Mouse (Mus musculus): ENCODE measurements around the gene Hook2.

Hook2 gene

DNA sequence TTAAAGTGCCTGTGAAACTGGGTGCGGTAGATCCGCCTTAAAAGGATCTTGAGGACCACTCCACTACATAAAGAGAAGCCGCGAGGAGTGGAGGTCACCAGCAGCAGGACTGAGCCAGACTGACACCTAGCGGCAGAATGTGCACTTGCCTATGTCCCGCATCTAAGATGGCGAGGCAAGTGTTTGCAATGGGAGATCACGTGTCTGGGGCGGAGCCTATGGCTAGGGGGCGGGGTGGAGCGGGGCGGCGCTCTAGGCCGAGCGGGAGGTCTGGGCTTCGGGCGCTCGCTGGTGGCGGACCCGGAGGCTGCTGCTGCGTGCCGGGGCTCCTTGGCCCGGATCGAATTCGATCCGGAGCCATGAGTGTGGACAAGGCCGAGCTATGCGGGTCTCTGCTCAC is at the start of gene Hook2:
TSS of gene Hook2 (plus strand) at position 255 of the 400 bp plus-strand sequence.
- peak; percentile 99 for DNase-seq (ENCODE audit: low spot score)

DNA sequence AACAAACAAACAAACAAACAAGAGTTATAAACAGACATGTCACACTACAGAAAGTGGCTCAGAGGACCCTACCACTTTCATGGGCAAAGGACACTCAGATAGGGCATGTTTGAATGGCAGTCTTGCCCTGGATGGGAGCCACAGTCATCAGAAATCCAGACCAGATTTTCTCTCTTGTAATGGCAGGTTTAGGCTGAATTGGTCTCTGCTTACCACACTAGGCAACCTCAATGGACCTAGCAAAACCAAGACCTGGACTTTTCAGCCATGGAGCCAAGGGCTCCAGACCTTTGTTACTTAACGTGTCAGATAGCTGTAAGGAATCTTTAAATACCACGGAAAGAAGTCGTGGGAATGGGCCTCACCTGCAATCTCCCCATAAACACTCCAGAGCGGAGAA is 46.7 kb upstream of the Hook2 start:
- DNase-seq (ENCODE audit: low spot score) = no peak

DNA sequence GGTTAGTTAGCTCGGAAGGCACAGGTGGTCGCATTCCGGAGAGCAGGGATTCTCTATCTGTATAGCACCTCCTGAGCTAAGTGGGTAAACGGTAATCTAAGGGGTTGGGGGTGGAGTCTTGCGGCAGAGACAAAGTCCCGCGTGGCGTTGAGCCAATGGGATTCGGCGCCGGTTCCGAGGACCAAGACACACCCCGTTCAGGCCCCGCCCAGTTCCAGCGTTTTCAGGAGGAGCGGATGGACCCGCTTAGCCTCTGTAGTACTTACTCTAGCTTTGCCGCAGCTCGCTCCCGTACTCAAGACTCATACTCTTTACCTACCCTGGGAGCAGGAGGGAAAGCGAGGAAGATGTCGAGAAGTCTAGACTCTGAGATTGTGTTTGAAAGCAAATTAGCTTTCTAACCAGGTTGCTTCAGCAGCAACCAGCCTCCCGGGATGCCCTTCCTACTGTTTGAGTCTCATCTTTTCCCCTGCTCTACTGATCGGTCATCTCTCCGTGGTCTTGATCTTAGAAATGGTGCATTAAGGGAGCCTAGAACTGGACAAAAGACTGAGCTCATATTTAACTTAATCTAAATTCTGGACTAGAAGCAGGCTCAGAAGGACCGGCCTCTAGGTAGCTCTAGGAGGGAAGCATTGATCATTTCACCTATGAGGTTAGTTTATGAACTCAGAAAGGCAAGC is 45.8 kb upstream of the Hook2 start:
- no peak for DNase-seq (ENCODE audit: low spot score)

GRCm38 (mm10) chr8:84945235-84945632 is 45.2 kb upstream of the Hook2 start:
- DNase-seq (ENCODE audit: low spot score) = no peak

GRCm38 (mm10) chr8:84945633-84946527 is 44.5 kb upstream of the Hook2 start:
- no peak for DNase-seq (ENCODE audit: low spot score)

- no peak for DNase-seq (ENCODE audit: low spot score)
Observed at GRCm38 (mm10) chr8:84946528-84947240, 43.7 kb upstream of the Hook2 start, which contains the start of gene Rtbdn. Rtbdn (plus strand) TSS chr8:84946991.

GRCm38 (mm10) chr8:84947241-84947545 is 43.2 kb upstream of the Hook2 start:
- no peak for DNase-seq (ENCODE audit: low spot score)

- no peak for DNase-seq (ENCODE audit: low spot score)
Observed at GRCm38 (mm10) chr8:84949753-84950152, 40.6 kb upstream of the Hook2 start.

DNA sequence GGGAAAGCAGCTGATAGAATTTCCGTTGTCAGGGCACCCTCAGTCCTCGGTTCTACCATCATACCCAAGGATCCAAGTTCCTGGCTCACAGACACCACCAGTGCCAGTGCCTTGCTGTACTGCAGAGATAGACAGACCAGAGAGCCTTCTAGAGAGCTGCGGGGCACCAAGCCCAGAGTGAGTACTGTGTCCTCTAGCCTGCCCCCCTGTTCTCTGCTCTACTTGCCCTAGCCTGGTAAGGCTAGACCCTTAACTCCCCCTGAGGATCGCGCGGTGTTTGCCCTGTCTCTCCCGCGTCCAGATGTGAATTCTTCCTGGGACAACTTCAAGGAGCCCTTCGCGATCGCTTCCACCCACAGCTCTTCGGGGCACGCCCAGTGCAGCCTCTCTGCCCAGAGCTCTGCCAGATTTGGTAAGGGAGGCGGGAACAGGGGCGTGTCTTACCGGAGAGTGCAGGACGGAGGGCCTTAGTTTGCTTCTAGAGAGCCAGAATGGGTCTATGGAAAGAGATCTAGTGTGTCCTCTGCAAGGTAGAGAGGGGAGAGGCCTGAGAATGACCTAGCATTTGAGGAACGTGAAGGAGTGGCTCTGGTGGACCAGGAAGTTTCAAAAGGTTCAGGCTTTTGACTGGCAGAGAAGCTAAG is 37.7 kb upstream of the Hook2 start:
- DNase-seq (ENCODE audit: low spot score) = peak; percentile 72

DNA sequence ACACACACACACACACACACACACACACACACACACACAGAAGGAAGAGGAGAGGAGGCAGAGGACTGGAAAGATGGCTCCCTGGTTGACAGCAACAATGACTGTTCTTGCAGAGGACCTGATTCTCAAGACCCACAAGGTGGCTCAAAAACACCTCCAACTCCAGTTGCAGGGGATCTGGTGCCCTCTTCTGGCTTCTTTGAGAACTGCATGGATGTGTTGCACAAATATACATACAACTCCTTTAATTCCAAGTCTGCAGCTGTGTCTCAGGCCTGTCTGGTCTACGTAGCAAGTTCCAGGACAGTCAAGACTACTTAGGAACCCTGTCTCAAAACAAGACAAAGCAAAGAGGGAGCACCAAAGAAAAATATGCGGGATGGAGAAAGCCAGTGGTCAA is 33.6 kb upstream of the Hook2 start:
- DNase-seq (ENCODE audit: low spot score) = peak; percentile 71

DNA sequence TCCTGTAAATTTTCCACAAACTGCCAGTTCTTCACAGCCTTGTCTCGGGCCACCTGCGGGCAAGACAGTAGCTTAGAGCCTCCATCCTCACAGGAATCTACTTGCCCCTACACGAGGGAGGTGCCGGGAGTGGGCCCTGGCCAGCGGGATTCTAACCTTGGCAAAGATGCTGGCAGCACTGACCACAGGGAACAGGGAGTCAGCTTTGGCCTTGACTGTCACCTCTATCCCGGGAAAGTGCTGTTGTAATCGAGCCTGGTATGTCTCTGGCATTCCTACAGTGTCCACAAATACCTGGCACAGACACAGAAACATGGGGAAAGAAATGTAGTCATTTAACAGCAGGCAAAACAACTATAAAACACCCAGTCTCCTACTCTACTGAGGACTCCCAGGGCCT is 30.6 kb upstream of the Hook2 start:
- no peak for DNase-seq (ENCODE audit: low spot score)

- no peak for DNase-seq (ENCODE audit: low spot score)
Observed at GRCm38 (mm10) chr8:84963952-84964351, 26.5 kb upstream of the Hook2 start.

DNA sequence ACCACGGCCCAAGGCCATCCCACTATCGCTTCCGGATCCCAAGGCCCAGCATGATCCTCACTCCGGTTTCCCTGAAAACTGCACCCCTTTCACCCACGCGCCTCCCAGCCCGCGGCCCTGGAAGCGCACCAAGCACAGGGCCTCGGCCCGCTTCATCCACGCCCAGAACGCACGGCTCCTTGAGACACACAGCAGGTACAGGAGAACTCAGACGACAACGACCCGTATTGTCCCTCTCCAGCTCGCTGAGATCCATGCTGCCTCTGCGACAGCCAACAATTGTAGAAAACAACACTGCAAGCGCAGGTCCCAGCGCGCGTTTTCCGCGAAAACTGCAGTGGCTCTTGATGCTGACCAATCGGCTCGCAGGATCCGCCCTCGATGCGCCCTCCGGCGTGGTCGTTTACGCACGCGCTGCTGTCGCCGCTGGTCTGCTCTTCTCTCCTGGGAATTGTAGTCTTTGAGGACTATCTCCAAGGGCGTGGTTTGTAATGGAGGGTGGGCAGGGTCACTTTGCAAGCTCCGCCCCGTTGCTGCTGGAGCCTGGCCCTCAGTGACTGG is 24.6 kb upstream of the Hook2 start:
- DNase-seq (ENCODE audit: low spot score) = peak; percentile 96

DNA sequence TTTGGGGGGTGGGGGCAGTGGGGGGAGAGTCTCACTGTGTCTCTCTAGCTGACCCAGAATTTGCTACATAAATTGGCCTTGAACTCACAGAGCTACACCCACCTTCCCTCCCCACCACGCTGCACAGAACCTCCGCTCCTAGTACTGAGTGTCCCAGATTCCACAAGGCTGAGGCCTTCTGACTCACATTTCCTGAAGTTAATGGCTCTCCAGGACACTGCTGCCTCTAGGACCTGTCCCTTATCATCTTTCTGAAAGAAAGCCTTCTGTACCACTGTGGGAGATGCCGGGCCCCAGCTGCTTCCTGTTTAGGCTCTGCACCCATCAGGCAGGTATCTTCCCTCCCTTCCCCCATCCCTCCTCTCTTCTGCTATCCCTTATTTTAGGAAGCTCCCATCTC is 23.8 kb upstream of the Hook2 start:
- no peak for DNase-seq (ENCODE audit: low spot score)

- no peak for DNase-seq (ENCODE audit: low spot score)
Observed at GRCm38 (mm10) chr8:84967532-84968304, 22.7 kb upstream of the Hook2 start.

- DNase-seq (ENCODE audit: low spot score) = no peak
Observed at GRCm38 (mm10) chr8:84968650-84969049, 21.8 kb upstream of the Hook2 start.

- peak; percentile 67 for DNase-seq (ENCODE audit: low spot score)
Observed at GRCm38 (mm10) chr8:84969241-84970134, 20.9 kb upstream of the Hook2 start, which contains the start of the genes Gm49661, Prdx2 and Rnaseh2a. Gm49661 (minus strand) TSS chr8:84969433. Prdx2 (plus strand) TSS chr8:84969587. Rnaseh2a (minus strand) TSS chr8:84969767.

- DNase-seq (ENCODE audit: low spot score) = no peak
Observed at GRCm38 (mm10) chr8:84970135-84970790, 20.1 kb upstream of the Hook2 start.

DNA sequence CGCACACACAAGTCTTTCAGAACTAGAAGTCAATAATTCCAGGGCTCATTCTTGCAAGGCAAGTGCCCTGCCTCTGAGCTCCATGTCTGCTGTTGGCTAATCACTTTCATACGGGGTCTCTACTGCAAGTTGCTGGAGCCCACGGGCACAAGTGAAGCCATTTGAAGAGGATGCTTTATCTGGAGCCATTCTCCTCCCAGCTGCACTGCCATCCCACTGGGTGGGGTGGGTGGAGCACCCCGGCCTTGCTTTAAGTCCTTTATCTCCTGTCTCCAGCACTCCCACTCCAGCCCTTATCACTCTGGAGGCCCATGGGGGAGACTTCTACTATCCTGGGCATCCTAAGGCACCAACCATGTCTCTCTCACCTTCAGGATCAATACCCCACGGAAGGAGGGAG is 19.5 kb upstream of the Hook2 start:
- DNase-seq (ENCODE audit: low spot score) = no peak
